Mouse (Mus musculus) skeletal muscle tissue, adult 2 months (tissue): Measurements from ENCODE around the gene Ift88.
A peak's percentile ranks its signal among the peaks of the same experiment; 100 is the strongest.

ENCODE experiments used
- DNase-seq: peaks from one replicate; pipeline ENCODE4 v3.0.0-alpha.2; 2012; ENCODE audit warnings: low read depth, low spot score

Gene Ift88

GRCm38 (mm10) chr14:57532577-57532976, 108.7 kb downstream of the Ift88 start:
- DNase-seq: no peak

DNA sequence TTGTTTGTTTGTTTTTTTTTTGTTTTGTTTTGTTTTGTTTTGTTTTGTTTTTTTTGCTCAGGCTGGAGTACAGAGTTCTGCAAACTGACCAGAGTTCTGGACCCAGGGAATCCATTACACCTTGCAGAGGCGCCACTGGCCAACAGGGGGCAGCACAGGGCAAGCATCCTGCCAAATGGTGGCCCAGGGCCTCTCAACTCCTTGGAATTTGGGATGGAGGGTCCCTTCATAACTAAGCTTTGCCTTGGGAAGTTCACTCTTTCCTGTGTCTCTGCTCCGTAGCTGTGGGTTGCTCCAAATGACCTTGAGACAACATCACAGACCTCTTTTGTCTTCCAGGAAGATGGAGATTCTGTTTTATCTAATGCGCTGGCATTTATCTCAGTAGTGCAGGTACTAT, 109.4 kb downstream of the Ift88 start:
- DNase-seq: no peak

- DNase-seq: no peak
These were observed 110.0 kb downstream of the Ift88 start for GRCm38 (mm10) chr14:57533841-57534240.

DNA sequence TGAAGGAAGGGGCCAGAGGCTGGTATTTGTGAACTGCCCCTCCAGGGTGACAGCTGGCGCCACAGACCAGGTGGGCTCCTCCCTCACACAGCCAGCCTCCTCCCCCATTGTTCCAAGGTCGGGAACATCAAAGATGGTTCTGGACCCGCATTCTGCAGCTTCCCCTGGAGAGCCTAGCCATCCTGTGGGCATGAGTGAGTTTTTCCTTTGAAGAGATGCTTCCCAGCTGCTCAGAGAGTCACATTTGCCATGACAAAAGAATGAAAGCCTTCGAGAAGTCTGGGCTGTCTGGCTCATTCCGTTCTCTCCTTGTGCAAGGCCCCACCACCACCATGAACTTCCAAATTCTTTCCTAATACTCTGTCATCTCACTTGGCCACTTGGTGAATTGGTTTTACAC, 110.5 kb downstream of the Ift88 start:
- peak; percentile 26 for DNase-seq

DNA sequence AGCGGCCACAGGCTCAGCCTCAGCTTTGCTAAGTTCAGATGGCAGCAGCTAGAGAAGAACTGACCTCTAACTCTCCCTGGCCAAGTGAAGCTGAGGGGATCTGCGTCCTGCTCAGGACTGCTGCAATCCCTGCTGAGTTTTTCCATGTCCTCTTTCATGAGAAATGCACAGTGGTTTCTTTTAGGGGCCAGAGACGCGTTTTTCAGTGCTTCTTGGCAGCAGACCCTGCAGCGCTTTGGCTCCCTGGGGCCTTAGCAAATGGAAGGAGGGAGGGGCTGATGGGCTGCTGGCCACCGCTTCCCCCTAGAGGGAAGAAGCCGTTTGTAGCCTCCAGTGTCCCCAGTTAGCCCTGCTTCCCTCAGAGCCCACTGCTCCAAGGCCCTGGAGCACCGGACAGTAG, 111.1 kb downstream of the Ift88 start:
- DNase-seq: peak; percentile 85

DNA sequence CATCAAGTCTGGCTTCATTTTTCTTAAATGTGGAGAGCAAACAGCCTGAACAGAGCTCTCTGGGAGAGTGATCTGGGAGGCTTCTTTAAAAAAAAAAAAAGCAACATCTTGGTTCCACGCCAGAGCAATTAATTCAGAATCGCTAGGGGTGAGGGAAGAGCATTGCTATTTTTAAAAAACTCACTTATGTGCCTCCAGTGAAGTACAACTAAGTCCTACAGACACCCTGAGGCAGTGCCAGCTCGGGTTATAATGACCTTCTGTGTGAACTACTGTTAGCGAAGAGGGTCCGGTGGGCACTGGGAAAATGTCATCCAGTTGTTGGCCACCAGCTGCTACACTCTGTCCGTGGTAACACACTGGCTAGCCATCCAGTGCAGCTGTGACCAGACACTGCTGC, 111.8 kb downstream of the Ift88 start:
- DNase-seq: peak; percentile 22

DNA sequence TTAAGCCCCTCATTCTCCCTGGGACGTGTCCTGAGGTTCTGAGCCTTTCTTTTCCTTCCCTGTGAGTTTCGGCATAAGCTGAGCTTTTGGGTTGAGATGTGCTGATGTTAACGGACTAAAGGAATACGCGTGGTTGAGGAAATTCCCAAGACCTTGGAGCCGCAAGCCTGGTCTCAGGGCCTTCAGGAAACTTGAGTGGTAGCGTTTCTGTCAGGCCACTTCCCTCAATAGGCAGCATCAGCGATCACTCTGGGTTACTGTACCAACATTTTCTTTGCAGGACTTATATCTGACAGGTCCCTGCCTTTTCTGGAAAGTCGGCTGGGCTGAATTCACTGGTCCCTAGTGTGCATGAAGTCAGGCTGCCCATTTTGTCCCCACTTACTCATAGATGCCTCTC, 113.0 kb downstream of the Ift88 start:
- DNase-seq: no peak

DNA sequence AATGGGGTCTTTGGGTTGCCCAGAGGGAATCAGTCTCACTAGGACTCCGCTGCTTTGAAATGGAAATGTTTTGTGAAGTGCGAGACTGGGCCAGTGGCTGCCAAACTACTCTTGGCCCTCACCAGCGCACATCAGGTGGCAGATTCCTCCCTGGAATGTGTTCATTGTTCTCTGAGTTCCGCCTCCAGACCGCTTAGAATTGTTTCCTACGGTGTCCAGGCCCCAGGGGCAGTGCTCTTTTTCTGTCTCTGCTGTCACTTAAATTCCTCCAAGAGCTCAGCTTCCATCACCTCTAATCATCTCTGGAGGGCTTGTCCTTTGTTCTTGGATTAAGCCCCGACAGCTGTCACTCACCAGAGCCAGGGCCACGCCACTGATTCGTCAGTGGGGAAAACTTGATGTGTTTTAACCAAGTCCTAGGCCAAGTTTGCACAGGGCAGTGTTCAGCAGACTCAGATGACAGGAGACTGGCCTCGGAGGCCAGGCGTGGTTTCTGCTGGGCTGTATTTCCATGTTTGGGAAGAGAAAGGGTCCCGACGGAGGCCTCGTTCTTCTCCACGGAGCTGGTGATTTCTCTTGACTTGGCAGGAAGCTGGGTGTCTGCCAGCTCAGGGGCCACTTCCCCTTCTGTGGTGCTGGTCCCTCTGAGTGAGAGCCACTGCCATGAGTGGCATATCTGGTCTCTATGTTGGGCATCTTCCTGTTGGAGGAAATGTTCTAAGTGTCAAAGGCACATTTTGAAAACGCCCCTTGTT, 113.6 kb downstream of the Ift88 start:
- peak; percentile 32 for DNase-seq

DNA sequence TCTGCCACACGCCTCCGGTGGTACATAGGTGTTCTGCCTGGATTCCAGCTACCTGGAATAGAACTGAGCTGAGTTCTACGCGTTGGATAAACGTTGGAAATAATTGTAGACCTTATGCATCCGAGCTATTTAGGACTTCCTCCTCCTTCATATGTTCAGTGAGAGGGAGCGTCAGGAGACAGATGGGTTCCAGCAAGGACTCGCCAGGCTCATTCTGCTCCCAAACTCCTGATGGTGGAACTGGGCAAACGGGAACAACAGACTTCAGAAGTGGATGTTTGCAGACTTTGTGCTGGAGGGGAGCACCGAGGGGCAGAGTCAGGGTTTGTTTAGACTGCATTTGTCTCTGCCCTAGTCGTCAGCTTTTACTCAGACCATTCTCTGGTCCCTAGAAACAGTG, 116.8 kb downstream of the Ift88 start:
- no peak for DNase-seq

DNA sequence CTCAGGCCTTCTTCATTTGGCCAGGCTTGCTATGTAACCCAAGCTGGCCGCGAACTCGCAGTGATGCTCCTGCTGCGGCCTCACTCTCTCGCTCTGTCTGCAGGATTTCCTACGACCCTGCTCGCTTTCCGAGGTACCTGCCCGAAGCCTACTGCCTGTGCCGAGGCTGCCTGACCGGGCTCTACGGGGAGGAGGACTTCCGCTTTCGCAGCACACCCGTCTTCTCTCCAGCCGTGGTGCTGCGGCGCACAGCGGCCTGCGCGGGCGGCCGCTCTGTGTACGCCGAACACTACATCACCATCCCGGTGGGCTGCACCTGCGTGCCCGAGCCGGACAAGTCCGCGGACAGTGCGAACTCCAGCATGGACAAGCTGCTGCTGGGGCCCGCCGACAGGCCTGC, 118.4 kb downstream of the Ift88 start:
- no peak for DNase-seq

DNA sequence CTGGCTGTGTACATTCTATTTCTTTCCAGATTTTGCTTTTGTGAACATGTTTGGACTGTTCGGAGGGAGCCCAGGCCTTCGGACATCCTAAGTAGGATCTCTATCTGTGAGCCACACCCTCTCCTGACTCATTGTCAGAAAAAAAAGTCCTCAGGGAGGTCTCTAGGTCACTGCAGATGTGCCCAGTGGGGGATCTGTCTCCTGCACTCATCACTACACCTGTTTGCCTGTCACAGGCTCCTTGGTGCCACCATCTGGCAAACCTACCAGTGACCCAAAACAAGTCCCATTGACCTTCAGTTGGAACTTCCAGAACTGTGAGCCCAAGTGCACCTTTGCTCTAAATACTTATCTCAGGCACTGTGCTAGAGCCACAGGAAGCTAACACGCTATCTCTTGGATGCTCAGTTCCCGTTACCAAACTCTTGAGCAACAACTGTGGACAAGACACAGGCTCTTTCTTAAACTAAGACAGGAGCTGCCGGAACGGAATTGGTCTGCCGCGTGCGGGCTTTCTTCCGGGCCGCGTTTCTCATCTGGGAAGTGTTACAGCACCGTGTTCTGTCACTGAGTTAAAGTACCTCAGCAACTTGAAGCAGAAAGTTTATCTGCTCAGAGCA, 119.7 kb downstream of the Ift88 start:
- no peak for DNase-seq

- no peak for DNase-seq
These were observed 121.7 kb downstream of the Ift88 start for GRCm38 (mm10) chr14:57545526-57545925.

DNA sequence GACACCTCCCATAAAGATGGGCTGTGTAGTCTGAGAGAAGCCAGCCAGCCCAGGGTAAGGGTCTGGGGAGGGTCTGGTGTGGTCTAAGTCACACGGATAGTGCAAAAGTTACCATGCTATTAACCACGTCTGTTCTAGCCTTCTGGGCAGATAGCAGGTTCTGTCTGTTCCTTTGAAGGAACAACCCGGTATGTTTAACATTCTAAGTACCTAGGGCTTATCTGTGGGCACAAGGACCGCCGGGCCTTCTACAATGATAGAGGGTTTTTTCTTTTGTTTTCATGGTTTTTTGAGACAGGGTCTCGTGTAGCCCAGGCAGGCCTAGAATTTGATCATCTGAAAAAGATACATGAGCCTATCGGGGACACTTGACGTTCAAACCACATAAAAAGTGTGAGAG, 122.3 kb downstream of the Ift88 start:
- DNase-seq: no peak

GRCm38 (mm10) chr14:57546557-57547021, 122.7 kb downstream of the Ift88 start:
- peak; percentile 31 for DNase-seq

GRCm38 (mm10) chr14:57547062-57547461, 123.2 kb downstream of the Ift88 start:
- DNase-seq: no peak

GRCm38 (mm10) chr14:57552945-57553344, 129.1 kb downstream of the Ift88 start:
- DNase-seq: no peak

DNA sequence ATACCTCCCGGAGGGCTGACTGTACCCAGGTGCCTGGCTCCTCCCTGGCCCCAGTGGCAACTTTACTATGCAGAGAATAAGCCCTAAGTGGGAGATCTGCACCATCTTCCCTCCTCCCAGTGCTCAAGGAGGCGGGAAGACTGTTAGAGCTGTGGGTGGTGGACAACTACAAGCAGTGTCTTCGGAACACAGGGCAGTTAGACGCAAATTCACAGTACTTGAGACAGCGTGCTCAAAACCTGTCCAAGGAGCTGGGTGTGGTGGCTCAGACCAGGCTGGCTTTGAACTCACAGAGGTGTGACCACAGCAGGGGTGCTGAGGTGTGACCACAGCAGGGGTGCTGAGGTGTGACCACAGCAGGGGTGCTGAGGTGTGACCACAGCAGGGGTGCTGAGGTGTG, 130.6 kb downstream of the Ift88 start:
- no peak for DNase-seq

GRCm38 (mm10) chr14:57555471-57556070, 131.7 kb downstream of the Ift88 start:
- DNase-seq: peak; percentile 22

DNA sequence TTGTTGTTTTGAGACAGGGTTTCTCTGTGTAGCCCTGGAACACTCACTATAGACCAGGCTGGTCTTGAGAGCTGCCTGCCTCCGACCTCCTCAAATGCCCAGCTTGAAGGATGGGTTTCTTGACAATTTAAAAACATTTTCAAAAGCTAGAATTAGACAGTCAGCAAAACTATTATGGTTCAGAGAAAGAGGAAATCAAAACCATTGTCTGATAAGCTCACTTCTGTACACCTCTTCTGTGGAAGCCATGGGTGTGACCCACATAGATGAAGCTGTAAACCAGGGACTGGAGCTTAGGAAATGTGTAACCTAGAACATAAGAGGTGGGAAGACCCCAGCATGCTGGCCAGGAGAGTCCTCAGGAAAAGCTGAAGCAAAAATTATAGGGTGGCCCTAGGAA, 133.1 kb downstream of the Ift88 start:
- no peak for DNase-seq

GRCm38 (mm10) chr14:57565626-57566025, 141.8 kb downstream of the Ift88 start:
- DNase-seq: no peak
